Mouse (Mus musculus) layer of hippocampus, adult 18-20 months (tissue): ENCODE data around the gene Nf1. TPM values are rescaled to one million over a fixed set of nuclear protein-coding genes. Genes with fewer than 3 reads are reported as not detected.

Experiments
- DNase-seq, 2 experiments: peaks; one replicate each; pipeline ENCODE4 v3.0.0; 2022; ENCODE audit warnings: low spot score in 2 of 2
- total RNA-seq, 2 experiments: library from RNA; stranded (reverse); gene quantifications; 2 replicates each; pipeline ENCODE4 v1.2.3; 2021

Nf1 gene
- total RNA-seq, 2 experiments from 2014 or later = 112 to 116 TPM

GRCm38 (mm10) chr11:79527015-79527738 is 187.7 kb downstream of the Nf1 start:
- no peak for DNase-seq

GRCm38 (mm10) chr11:79527739-79528384 is 188.4 kb downstream of the Nf1 start:
- DNase-seq = no peak

GRCm38 (mm10) chr11:79528601-79529000 is 189.1 kb downstream of the Nf1 start:
- no peak for DNase-seq

DNA sequence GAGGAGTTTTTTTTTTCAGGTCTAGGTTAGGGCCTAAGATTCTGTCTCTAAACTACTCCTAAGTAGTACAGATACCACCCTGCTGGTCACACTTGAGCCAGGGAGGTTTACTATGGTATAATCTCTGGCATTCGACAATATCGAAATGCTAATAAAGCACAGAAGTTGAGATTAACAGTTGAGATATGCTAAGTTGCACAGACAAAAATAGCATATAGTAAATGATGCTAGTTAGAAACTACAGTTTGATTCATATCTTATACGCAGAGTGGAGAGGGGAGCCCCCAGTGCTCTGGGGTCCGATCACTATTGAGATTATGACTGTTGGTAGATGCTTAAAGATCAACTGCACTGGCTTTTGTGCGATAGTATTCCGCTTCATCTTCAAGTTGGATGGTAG is 189.7 kb downstream of the Nf1 start:
- DNase-seq = no peak

- no peak for DNase-seq
These were observed 190.2 kb downstream of the Nf1 start for GRCm38 (mm10) chr11:79529736-79530135.

DNA sequence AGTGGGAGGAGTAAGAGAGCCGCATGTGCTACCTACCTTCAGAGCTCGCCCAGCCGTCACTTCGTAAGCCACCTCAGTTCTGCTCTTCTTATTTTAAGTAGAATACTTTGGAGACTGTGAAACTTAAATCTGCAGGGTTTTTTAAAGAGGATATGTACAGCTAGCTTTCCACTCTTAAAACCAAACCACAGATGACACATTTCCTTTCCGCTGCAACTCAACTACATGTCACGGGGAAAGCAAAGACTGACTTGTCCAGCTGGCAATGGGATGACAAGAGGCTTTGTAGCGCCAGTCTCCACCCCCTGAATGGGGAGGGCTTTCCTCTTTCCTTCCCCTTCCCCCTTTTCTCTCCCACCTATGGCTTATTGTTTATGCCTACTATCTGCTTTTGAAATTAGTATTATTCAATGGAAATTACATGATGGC is 190.9 kb downstream of the Nf1 start, which contains the start of the genes Evi2 and Evi2a:
Gene Evi2 (minus strand): TSS at position 257 of the 429 bp plus-strand sequence.
Gene Evi2a (minus strand): TSS at position 277 of the 429 bp plus-strand sequence.
- DNase-seq = peak in 1 of 2 experiments; percentile 49

- DNase-seq = no peak
These were observed 191.3 kb downstream of the Nf1 start for GRCm38 (mm10) chr11:79530774-79531173.

GRCm38 (mm10) chr11:79531485-79531884 is 192.0 kb downstream of the Nf1 start:
- DNase-seq = no peak

- DNase-seq = no peak
These were observed 193.8 kb downstream of the Nf1 start for GRCm38 (mm10) chr11:79533311-79533710.

GRCm38 (mm10) chr11:79533950-79534690 is 194.6 kb downstream of the Nf1 start:
- DNase-seq = peak in 1 of 2 experiments; percentile 53

- DNase-seq = no peak
These were observed 196.1 kb downstream of the Nf1 start for GRCm38 (mm10) chr11:79535554-79535953.

DNA sequence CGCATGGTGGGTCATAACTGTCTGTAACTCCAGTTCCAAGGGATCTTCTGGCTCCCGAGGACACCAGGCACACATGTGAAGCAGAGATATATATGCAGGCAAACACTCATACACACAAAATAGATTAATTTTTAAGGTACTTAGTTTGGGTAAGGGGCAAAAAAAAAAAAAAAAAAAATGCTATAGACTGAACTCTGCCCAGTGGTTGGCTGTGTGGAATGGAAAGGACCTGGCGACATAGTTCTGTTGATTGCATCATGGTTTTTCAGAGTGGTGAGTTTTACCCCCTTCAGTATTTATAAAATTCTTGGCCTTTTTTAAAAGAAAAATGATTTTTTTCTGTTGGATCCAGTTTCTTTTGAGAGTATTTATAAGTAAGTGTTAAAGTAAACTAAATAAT is 196.8 kb downstream of the Nf1 start:
- DNase-seq = no peak

DNA sequence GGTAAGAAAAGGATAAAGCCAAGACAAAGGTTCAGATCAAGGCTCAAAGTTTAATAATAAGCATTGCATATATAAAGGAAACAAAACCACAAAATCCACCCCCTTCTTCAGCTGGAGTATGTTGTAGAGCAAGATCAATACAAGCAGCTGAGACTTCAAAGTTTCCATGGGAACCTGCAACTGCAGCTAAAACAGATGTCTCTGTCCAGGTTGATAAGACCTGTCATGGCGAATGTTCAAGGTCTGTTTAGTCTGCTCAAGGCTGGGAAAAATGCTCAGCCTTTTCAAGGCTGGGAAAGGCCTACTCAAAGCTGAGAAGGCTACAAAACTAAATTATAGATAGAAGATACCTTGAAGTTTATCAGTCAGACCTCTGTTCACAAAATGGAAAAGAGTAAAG is 213.1 kb downstream of the Nf1 start:
- no peak for DNase-seq

DNA sequence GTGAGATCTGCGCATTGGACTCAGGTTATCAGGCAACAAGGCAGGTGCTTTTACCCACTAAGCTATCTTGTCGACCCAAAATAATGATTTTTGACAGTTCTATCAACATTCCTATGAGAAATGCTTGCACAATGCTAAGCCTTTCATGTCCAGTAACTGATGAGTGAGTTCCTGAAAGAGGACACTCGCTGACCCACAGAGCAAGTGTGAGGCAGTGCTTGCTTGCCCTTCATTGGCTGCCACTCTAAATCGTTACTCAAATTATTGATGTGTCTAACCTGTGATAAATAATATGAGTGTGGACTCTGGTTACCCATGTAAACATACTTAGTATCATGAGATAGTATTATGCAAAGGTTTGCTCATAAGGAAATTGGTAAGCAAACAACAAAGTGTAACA is 221.0 kb downstream of the Nf1 start:
- no peak for DNase-seq

DNA sequence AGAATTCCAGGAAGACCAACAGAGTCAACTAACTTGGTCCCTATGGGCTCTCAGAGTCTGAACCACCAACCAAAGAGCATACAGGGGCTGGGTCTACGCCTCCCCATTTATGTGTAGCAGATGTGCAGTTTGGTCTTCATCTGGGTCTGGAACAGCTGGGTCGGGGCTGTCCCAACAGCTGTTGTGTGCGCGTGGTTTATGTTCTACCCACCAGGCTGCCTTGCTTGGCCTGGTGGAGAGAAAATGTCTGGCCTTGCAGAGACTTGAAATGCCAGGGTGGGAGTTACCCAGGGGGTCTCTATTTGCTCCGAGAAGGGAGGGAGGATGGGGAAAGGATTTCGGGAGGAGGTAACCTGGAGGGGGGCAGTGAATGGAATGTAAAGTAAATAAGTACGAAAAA is 224.0 kb downstream of the Nf1 start:
- no peak for DNase-seq

GRCm38 (mm10) chr11:79566947-79567346 is 227.5 kb downstream of the Nf1 start:
- DNase-seq = no peak

DNA sequence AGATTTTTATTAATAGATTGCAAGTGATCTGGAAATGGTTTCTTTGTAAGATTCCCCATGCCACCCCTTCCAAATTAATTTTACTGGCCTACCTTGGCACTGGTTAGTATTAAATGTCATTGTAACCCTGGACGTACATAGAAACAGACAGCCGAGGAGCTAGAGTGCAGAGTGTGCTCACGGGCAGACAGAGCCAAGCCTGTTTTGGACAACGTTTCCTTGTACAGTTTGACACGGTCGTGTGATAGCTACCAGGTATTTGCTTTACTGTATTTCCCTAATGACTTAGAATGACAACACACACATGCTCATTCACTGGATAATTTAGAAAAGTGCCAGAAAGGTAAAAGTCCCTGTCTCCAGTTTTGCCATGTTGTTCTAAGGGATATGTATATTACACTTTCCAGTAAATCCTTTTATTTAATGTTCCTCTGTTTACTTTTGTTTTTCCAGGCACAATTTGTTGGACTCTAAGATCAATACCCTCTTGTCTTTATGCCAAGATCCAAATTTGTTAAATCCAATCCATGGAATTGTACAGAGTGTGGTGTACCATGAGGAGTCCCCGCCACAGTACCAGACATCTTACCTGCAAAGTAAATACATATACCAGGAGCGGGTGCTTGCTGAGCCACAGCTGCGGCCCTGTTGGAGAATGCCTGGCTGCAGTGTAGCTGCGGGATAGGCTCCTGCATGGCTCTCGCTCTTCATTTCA is 228.9 kb downstream of the Nf1 start:
- DNase-seq = no peak

GRCm38 (mm10) chr11:79570319-79570718 is 230.8 kb downstream of the Nf1 start:
- no peak for DNase-seq

DNA sequence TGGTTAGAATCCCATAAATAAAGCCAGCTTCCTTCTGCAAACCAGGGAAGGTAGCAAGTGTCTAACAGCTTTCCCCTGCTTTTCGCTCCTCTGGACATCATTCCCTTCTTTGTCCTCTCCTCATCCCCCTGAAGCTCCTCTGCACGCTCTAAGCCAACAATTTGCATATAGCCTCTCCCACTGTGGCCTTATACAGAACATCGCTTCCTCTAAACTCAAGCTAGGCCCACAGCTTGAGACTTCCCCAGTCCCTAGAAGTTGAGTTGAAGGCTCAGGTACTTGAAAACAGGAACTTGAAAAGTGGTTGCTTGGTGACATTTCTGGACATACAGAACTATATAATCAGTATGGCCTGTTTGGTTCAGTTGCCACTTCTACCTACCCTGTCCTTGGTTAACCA is 234.3 kb downstream of the Nf1 start:
- DNase-seq = no peak

DNA sequence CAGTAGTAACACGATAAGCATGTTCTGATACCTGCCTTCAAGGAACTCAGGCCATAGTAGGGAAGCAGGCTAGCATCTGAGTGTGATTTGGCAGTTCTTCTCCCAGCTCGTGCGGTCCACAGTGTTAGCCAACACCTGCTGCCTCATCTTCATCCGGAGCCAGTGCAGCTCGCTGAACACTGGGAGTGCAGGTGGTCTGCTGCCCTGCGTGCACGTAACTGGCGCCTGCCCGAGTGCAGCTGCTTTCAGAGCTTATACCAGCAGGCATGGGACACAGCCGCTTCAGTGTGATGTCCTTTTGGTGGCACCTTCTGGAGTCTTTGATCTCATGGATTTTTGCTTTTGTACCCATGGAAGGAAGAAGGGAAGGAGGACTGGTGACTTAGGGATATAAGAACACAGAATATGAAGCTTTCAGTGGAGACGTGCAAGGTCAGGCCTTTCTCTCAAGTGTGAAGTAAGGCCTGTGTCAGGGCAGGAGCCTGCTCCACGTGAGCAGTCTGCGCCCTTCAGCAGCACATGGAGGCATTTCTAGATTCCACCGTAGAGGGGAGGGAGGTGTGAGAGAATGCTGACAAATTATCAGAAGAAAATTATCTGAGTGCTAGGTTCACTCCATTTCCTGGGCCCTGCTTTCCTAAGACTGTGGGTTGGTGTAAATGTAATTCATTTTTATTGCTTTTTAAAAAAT is 236.0 kb downstream of the Nf1 start:
- DNase-seq = no peak

- peak; percentile 61 to 90 for DNase-seq
These were observed 238.2 kb downstream of the Nf1 start for GRCm38 (mm10) chr11:79577741-79578140.
